Mouse (Mus musculus): Measurements from ENCODE around the gene Prkcb.

DNA sequence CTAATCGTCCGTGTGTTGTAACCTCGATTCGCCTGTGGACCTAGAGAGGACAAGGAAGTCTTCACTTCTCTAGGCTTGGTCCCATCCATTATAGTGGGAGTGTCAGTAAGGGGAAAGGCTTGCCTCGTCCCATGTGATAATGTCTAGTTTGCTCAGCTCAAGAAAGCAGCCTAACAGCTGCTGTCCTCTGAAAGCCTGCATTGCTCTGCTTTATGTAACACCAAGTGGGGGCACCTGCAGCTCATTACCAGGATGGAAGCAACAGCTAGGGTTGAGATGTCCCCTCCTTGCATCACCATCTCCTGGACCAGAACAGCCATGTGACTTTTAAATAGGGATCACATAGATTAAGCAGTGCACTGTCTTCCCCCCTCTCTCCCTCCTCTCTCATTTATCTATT, 144.8 kb downstream of the Prkcb start:
- TF ChIP-seq CTCF (IDR thresholded peaks at IDR 0.05; ENCODE audit: low read depth, low read length) (no peak), POLR2A (IDR thresholded peaks at IDR 0.05; ENCODE audit: insufficient read depth, low read length) (no peak), EP300 (IDR thresholded peaks at IDR 0.05; ENCODE audit: insufficient read depth, low read depth, low read length) (no peak)
